Mouse (Mus musculus) CH12.LX (cell line): ENCODE results near the gene Ephx1.

Experiments used
- CHD1 ChIP-seq: IDR thresholded peaks from 2 replicates; pipeline ENCODE4 v1.6.1; 2012; ENCODE audit warnings: low read depth, low read length, improper control_type of control experiment, inconsistent platforms
- CTCF ChIP-seq, 2 experiments: IDR thresholded peaks in 1 of 2; conservative IDR thresholded peaks in 1 of 2; 2 replicates each; pipeline ENCODE4 v1.5.1; 2011 to 2012; ENCODE audit warnings: low read depth in 2 of 2, low read length in 2 of 2, improper control_type of control experiment in 1 of 2, inconsistent platforms in 1 of 2, mild to moderate bottlenecking in 1 of 2, moderate library complexity in 1 of 2
- E2F4 ChIP-seq: IDR thresholded peaks from 2 replicates; pipeline ENCODE4 v1.6.1; 2011; ENCODE audit warnings: low read depth, low read length, improper control_type of control experiment; ENCODE audit not compliant: insufficient replicate concordance
- GABPA ChIP-seq: IDR thresholded peaks from 2 replicates; pipeline ENCODE4 v1.6.1; 2012; ENCODE audit warnings: low read depth, low read length, improper control_type of control experiment, inconsistent platforms; ENCODE audit not compliant: insufficient replicate concordance
- HCFC1 ChIP-seq: IDR thresholded peaks from 2 replicates; pipeline ENCODE4 v1.6.1; 2012; ENCODE audit warnings: low read depth, mild to moderate bottlenecking, inconsistent platforms, low read length, improper control_type of control experiment
- KAT2A ChIP-seq: IDR thresholded peaks from 2 replicates; pipeline ENCODE4 v1.6.1; 2012; ENCODE audit warnings: low read length, improper control_type of control experiment, inconsistent platforms; ENCODE audit not compliant: insufficient replicate concordance
- NELFE ChIP-seq: IDR thresholded peaks from 2 replicates; pipeline ENCODE4 v1.6.1; 2011; ENCODE audit warnings: low read depth, low read length, improper control_type of control experiment
- NRF1 ChIP-seq: IDR thresholded peaks from 2 replicates; pipeline ENCODE4 v1.6.1; 2014; ENCODE audit warnings: low read depth, mild to moderate bottlenecking, inconsistent platforms, low read length, improper control_type of control experiment, moderate library complexity
- POLR2A ChIP-seq: IDR thresholded peaks from 2 replicates; pipeline ENCODE4 v1.6.1; 2011; ENCODE audit warnings: low read depth, mild to moderate bottlenecking, improper control_type of control experiment, low read length
- TBP ChIP-seq: conservative IDR thresholded peaks from 2 replicates; pipeline ENCODE4 v1.6.1; 2011; ENCODE audit warnings: low read depth, low read length, improper control_type of control experiment
- USF1 ChIP-seq: IDR thresholded peaks from 2 replicates; pipeline ENCODE4 v1.6.1; 2014; ENCODE audit warnings: low read depth, mild to moderate bottlenecking, inconsistent platforms, low read length, improper control_type of control experiment
- USF2 ChIP-seq: conservative IDR thresholded peaks from 2 replicates; pipeline ENCODE4 v1.6.1; 2011; ENCODE audit warnings: low read depth, low read length, improper control_type of control experiment

DNA sequence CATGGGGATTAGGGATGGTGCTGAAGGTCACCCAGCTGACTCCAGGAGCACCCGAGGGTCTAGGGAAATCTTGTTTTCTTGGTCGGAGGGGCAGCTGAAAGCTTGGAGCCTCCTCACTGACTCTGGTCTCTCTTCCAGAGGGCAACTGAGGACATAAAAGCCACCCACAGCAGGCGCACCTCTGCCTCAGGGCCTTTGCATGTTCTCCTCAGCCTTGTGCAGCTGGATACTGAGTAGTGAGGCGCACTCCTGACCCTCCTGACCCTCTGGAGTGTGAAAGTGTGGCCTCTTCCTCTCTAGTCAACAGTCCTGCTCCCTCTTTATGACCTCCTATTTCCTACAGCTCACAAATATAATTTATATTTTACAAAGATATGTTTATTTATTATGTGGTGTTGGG is 4.7 kb downstream of the Ephx1 start:
- TF ChIP-seq KAT2A (no peak), POLR2A (no peak), CTCF (conservative IDR thresholded peaks at IDR 0.05 in 1 of 2, IDR thresholded peaks at IDR 0.05 in 1 of 2; ENCODE audit: low read depth in 2 of 2, low read length in 2 of 2) (no peak), CHD1 (no peak), USF2 (no peak), E2F4 (no peak), USF1 (no peak), HCFC1 (no peak), GABPA (no peak), TBP (no peak), NRF1 (no peak), NELFE (no peak)
